Mouse (Mus musculus) embryonic fibroblast, embryonic 13.5 days (primary cell): ENCODE results near the gene Tlk1.

Experiments
- CTCF ChIP-seq: IDR thresholded peaks from 2 replicates; pipeline ENCODE4 v1.5.1; 2011; ENCODE audit warnings: mild to moderate bottlenecking, control low read depth, low read length, moderate library complexity, borderline replicate concordance; ENCODE audit not compliant: insufficient read depth
- POLR2A ChIP-seq: IDR thresholded peaks from 2 replicates; pipeline ENCODE4 v1.6.1; 2011; ENCODE audit warnings: low read depth, mild to moderate bottlenecking, control low read depth, low read length, moderate library complexity

DNA sequence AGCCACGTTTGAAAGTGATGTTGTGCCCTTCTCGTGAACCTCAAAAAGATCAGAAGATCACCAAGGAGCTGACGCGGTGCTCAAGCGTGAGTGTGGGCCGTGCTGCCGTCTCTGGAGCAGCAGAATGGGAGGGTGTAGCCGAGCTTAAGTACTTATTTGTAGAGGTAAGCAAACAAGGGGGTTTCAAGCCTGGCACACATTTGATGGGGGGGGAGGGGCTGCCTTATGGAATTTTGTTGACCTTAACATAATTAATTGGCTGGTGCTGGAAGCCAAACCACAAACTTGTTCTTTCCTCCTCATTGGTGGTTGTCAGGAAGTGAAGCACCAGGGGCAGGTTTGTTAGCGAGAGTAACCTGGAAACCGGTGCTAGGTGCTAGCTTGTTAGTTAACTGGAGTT, 129.8 kb downstream of the Tlk1 start:
- TF ChIP-seq POLR2A (no peak), CTCF (no peak)
